Mouse (Mus musculus) megakaryocyte, embryonic 14.5 days (primary cell): ENCODE results near the gene Lrba.

Experiments
- FLI1 ChIP-seq: IDR thresholded peaks from 2 replicates; pipeline ENCODE4 v1.6.1; 2012; ENCODE audit warnings: low read length, inconsistent platforms, mixed read lengths
- GATA1 ChIP-seq: IDR thresholded peaks from 3 replicates; pipeline ENCODE4 v1.6.1; 2012; ENCODE audit warnings: mixed read lengths, low read length, inconsistent platforms, borderline replicate concordance

DNA sequence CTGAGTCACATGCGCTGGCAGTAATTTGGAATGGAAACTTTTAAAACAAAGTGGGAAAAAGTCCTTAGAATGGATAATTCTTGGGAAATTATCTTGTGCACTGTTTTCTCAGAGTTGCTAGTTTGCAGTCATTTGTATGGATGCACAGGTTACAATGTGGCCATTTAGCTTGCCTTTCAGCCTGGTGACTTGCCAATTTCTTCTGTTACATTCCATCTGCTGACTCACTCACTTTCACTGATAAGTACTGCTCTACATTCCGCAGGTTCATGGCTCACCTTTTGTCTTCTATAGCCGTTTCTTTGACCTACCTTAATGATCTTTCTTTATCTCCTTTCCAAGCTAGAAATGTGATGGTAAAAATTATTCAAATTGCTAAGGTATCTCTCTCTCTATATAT, 28.6 kb downstream of the Lrba start:
- TF ChIP-seq GATA1 (no peak), FLI1 (no peak)
